Mouse (Mus musculus) liver, postnatal 0 days (tissue): ENCODE measurements around the gene Ppp4c.

Experiments used
- CTCF ChIP-seq: sonication (generic); IDR thresholded peaks from 2 replicates; pipeline ENCODE4 v1.5.1; 2016; ENCODE audit warnings: antibody characterized with exemption, low read depth
- EP300 ChIP-seq: IDR thresholded peaks from 2 replicates; pipeline ENCODE4 v1.6.1; 2016; ENCODE audit warnings: antibody characterized with exemption, low read depth, mild to moderate bottlenecking

DNA sequence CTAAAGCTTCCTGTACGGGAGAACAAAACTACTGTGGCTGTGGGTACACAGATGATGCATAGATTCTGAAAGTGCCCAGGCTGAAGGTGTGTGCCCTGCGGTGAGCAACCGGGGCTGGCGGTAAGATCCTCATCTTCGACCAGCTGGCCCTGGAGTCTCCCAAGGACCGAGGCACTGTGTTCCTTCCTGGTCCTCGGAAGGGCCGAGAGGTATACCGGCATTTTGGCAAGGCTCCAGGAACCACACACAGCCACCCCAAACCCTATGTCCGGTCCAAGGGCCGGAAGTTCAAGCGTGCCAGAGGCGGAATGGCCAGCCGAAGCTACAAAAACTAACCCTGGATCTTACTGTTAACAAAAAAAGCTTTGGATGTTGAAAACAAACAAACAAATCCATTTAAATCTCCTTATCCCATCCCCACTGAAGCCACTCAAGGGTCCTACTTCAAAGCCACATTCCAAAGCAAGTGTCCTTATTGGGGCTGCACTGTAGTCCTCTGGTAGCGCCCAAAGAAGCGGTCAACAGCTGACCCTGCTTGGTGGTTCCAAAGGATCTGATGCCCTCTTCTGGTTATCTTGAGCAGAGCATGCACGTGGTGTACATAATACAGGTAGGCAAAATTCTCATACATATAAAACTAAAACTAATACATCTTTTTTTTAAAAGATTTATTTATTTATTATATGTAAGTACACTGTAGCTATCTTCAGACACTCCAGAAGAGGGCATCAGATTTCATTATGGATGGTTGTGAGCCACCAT is 42.5 kb downstream of the Ppp4c start:
- TF ChIP-seq EP300 = no peak
- TF ChIP-seq CTCF = peak; percentile 44
